Mouse (Mus musculus) kidney, postnatal 4 days (tissue): ENCODE measurements at regions not wholly inside any gene's neighbourhood (a gene's known extent, or its start where the extent isn't known, plus 50 kb on each side); places are given as distances from the start of the nearest gene placed in this dataset.
A peak's percentile ranks its signal among the peaks of the same experiment; 100 is the strongest.

Experiments
- DNase-seq, 2 experiments: peaks; one replicate each; pipeline ENCODE4 v3.0.0; 2021; ENCODE audit warnings: mixed read lengths in 2 of 2

GRCm38 (mm10) chr13:101501845-101502284, 266.2 kb downstream of the Pik3r1 start:
- no peak for DNase-seq

- DNase-seq = no peak
Observed at GRCm38 (mm10) chr13:101501061-101501460, 267.0 kb downstream of the Pik3r1 start.

- no peak for DNase-seq
Observed at GRCm38 (mm10) chr13:101491835-101492234, 276.2 kb downstream of the Pik3r1 start.

- DNase-seq = no peak
Observed at GRCm38 (mm10) chr13:101490961-101491360, 277.1 kb downstream of the Pik3r1 start.

- DNase-seq = no peak
Observed at GRCm38 (mm10) chr13:101487621-101488020, 280.4 kb downstream of the Pik3r1 start.

GRCm38 (mm10) chr13:101485823-101486222, 282.2 kb downstream of the Pik3r1 start:
- DNase-seq = no peak

GRCm38 (mm10) chr13:101483816-101484215, 284.2 kb downstream of the Pik3r1 start:
- peak in 1 of 2 experiments; percentile 5 for DNase-seq

GRCm38 (mm10) chr13:101481551-101482184, 286.3 kb downstream of the Pik3r1 start:
- no peak for DNase-seq

GRCm38 (mm10) chr13:101479297-101479652, 288.7 kb downstream of the Pik3r1 start:
- no peak for DNase-seq

- DNase-seq = no peak
Observed at GRCm38 (mm10) chr13:101478608-101479296, 289.3 kb downstream of the Pik3r1 start.

GRCm38 (mm10) chr13:101473349-101473748, 294.7 kb downstream of the Pik3r1 start:
- no peak for DNase-seq

- DNase-seq = peak in 1 of 2 experiments; percentile 11
Observed at GRCm38 (mm10) chr13:101470560-101471247, 297.3 kb downstream of the Pik3r1 start.

GRCm38 (mm10) chr13:101465748-101466127, 302.3 kb downstream of the Pik3r1 start:
- no peak for DNase-seq

GRCm38 (mm10) chr13:101464928-101465747, 302.9 kb downstream of the Pik3r1 start:
- DNase-seq = peak; percentile 37 to 56

- no peak for DNase-seq
Observed at GRCm38 (mm10) chr13:101456926-101457325, 311.1 kb downstream of the Pik3r1 start.

GRCm38 (mm10) chr13:101454276-101454675, 313.7 kb downstream of the Pik3r1 start:
- DNase-seq = no peak

- no peak for DNase-seq
Observed at GRCm38 (mm10) chr13:101450501-101450900, 317.5 kb downstream of the Pik3r1 start.

GRCm38 (mm10) chr13:101439517-101439916, 328.5 kb downstream of the Pik3r1 start:
- no peak for DNase-seq

- DNase-seq = peak; percentile 20 to 27
Observed at GRCm38 (mm10) chr13:101439041-101439440, 329.0 kb downstream of the Pik3r1 start.

- no peak for DNase-seq
Observed at GRCm38 (mm10) chr13:101433162-101433561, 334.9 kb downstream of the Pik3r1 start.

- DNase-seq = peak in 1 of 2 experiments; percentile 32
Observed at GRCm38 (mm10) chr13:101427426-101428221, 340.4 kb downstream of the Pik3r1 start.

- DNase-seq = no peak
Observed at GRCm38 (mm10) chr13:101426461-101426860, 341.6 kb downstream of the Pik3r1 start.
